Mouse (Mus musculus) forebrain, embryonic 15.5 days (tissue): ENCODE results near the gene Rps27l. TPM values are rescaled to one million over a fixed set of nuclear protein-coding genes. Genes with fewer than 3 reads are reported as not detected.

ENCODE experiments used
- ATAC-seq: fragments of 200-750 bp; cut with Nextera tagmentation; replicated peaks from 2 replicates; pipeline ENCODE4 v1.8.0; 2017; ENCODE audit warnings: mild to moderate bottlenecking, moderate TSS enrichment, moderate library complexity
- H3K27ac ChIP-seq: fragments of 300-500 bp; sonication (generic); replicated peaks from 2 replicates; pipeline ENCODE4 v1.5.1; 2015; ENCODE audit warnings: mild to moderate bottlenecking, inconsistent platforms
- H3K27me3 ChIP-seq: fragments of 300-500 bp; sonication (generic); 2 replicates; pipeline ENCODE4 v1.6.1; 2015; ENCODE audit warnings: inconsistent platforms
- H3K36me3 ChIP-seq: fragments of 300-500 bp; sonication (generic); 2 replicates; pipeline ENCODE4 v1.6.1; 2015; ENCODE audit warnings: mild to moderate bottlenecking, inconsistent platforms
- H3K4me1 ChIP-seq: fragments of 300-500 bp; sonication (generic); 2 replicates; pipeline ENCODE4 v1.6.1; 2015; ENCODE audit warnings: inconsistent platforms
- H3K4me2 ChIP-seq: fragments of 300-500 bp; sonication (generic); replicated peaks from 2 replicates; pipeline ENCODE4 v1.6.1; 2015; ENCODE audit warnings: mild to moderate bottlenecking, inconsistent platforms
- H3K4me3 ChIP-seq: fragments of 300-500 bp; sonication (generic); 2 replicates; pipeline ENCODE4 v1.5.1; 2015; ENCODE audit warnings: mild to moderate bottlenecking, inconsistent platforms
- H3K9ac ChIP-seq: fragments of 300-500 bp; sonication (generic); replicated peaks from 2 replicates; pipeline ENCODE4 v1.6.1; 2015; ENCODE audit warnings: mild to moderate bottlenecking, inconsistent platforms
- H3K9me3 ChIP-seq: fragments of 300-500 bp; sonication (generic); 2 replicates; pipeline ENCODE4 v1.6.1; 2016; ENCODE audit warnings: inconsistent platforms
- WGBS: fragments of 180-500 bp; shearing (Covaris S2); methylation state at CpG from one replicate; pipeline ENCODE4 v1.1.7; 2015; ENCODE audit warnings: mixed read lengths; 5-methylcytosine and 5-hydroxymethylcytosine counted together
- polyA plus RNA-seq: library from polyadenylated mRNA; unstranded; fragments of >200 nt; fragmentation: Nextera tagmentation; extraction: Ambion mirVana; gene quantifications from 2 replicates; pipeline ENCODE4 v1.2.1, GENCODE M21; 2015

Rps27l gene
- 333 and 363 TPM in 2 replicates for polyA plus RNA-seq

GRCm38 (mm10) chr9:66945647-66946641 lies at the start of gene Rps27l:
Gene Rps27l (plus strand): TSS chr9:66946086.
- Histone ChIP-seq H3K4me2 (peak within 1 kb of the TSS; percentile 92), H3K36me3 (peaks cover 9% of the 10 kb centered on the region; the same call in 1 of the 2 replicates), H3K9me3 (no peaks in the 10 kb centered on the region), H3K27me3 (no peaks in the 10 kb centered on the region), H3K27ac (peak within 1 kb of the TSS; percentile 94), H3K4me1 (peaks cover 10% of the 10 kb centered on the region), H3K9ac (peak within 1 kb of the TSS; percentile 82), H3K4me3 (peak within 1 kb of the TSS; percentile 85)
- ATAC-seq, result peak; percentile 99
- WGBS, result under 1% methylated on average over 77 of the region's 77 CpGs

GRCm38 (mm10) chr9:66896951-66897350 lies 48.9 kb upstream of the Rps27l start:
- no peaks in the 10 kb centered on the region for H3K4me1 ChIP-seq
- whole genome bisulfite sequencing, result 61% methylated on average over 6 of the region's 6 CpGs
- no peak overlapping the region for H3K9ac ChIP-seq
- H3K9me3 ChIP-seq, result no peaks in the 10 kb centered on the region
- no peak overlapping the region for H3K4me3 ChIP-seq
- no peak for ATAC-seq
- no peak overlapping the region for H3K27ac ChIP-seq
- no peak overlapping the region for H3K4me2 ChIP-seq
- H3K36me3 ChIP-seq, result no peaks in the 10 kb centered on the region
- no peaks in the 10 kb centered on the region for H3K27me3 ChIP-seq

GRCm38 (mm10) chr9:66897851-66898250 lies 48.0 kb upstream of the Rps27l start:
- WGBS, result 77% methylated on average over 6 of the region's 6 CpGs
- Histone ChIP-seq H3K36me3 (no peaks in the 10 kb centered on the region), H3K27me3 (no peaks in the 10 kb centered on the region), H3K4me2 (no peak overlapping the region), H3K27ac (no peak overlapping the region), H3K9ac (no peak overlapping the region), H3K4me1 (0 out of 2 replicates have a peak, but pooled peaks cover 4% of the 10 kb centered on the region), H3K4me3 (no peak overlapping the region), H3K9me3 (no peaks in the 10 kb centered on the region)
- no peak for ATAC-seq

- peaks cover 15% of the 10 kb centered on the region; the same call in 1 of the 2 replicates for H3K4me1 ChIP-seq
- ATAC-seq, result no peak
- H3K9ac ChIP-seq, result no peak overlapping the region
- H3K4me2 ChIP-seq, result no peak overlapping the region
- H3K4me3 ChIP-seq, result no peak overlapping the region
- no peaks in the 10 kb centered on the region for H3K27me3 ChIP-seq
- no peak overlapping the region for H3K27ac ChIP-seq
- 95% methylated on average over 2 of the region's 2 CpGs for WGBS
- no peaks in the 10 kb centered on the region for H3K9me3 ChIP-seq
- H3K36me3 ChIP-seq, result no peaks in the 10 kb centered on the region
These were observed 46.8 kb upstream of the Rps27l start for GRCm38 (mm10) chr9:66899072-66899471.

- 66% methylated on average over 4 of the region's 4 CpGs for WGBS
- H3K27ac ChIP-seq, result no peak overlapping the region
- ATAC-seq, result no peak
- H3K36me3 ChIP-seq, result no peaks in the 10 kb centered on the region
- no peak overlapping the region for H3K4me2 ChIP-seq
- H3K4me3 ChIP-seq, result no peak overlapping the region
- H3K9me3 ChIP-seq, result no peaks in the 10 kb centered on the region
- no peak overlapping the region for H3K9ac ChIP-seq
- H3K4me1 ChIP-seq, result peaks cover 15% of the 10 kb centered on the region; the same call in 1 of the 2 replicates
- no peaks in the 10 kb centered on the region for H3K27me3 ChIP-seq
These were observed 46.4 kb upstream of the Rps27l start for GRCm38 (mm10) chr9:66899526-66899925.

- no peaks in the 10 kb centered on the region for H3K9me3 ChIP-seq
- H3K9ac ChIP-seq, result no peak overlapping the region
- no peaks in the 10 kb centered on the region for H3K36me3 ChIP-seq
- H3K27me3 ChIP-seq, result no peaks in the 10 kb centered on the region
- no peak overlapping the region for H3K27ac ChIP-seq
- no peak overlapping the region for H3K4me3 ChIP-seq
- no peak overlapping the region for H3K4me2 ChIP-seq
- ATAC-seq, result 0 out of 2 replicates have a peak, but pooled peaks have one; percentile 8
- 53% methylated on average over 9 of the region's 9 CpGs for WGBS
- peaks cover 24% of the 10 kb centered on the region for H3K4me1 ChIP-seq
These were observed 39.9 kb upstream of the Rps27l start for GRCm38 (mm10) chr9:66905990-66906389.

GRCm38 (mm10) chr9:66907126-66907525 lies 38.8 kb upstream of the Rps27l start:
- ATAC-seq, result no peak
- Histone ChIP-seq H3K36me3 (no peaks in the 10 kb centered on the region), H3K27ac (no peak overlapping the region), H3K9ac (no peak overlapping the region), H3K4me1 (peaks cover 34% of the 10 kb centered on the region), H3K27me3 (no peaks in the 10 kb centered on the region), H3K9me3 (no peaks in the 10 kb centered on the region), H3K4me2 (no peak overlapping the region), H3K4me3 (no peak overlapping the region)
- 93% methylated on average over 8 of the region's 8 CpGs for WGBS

GRCm38 (mm10) chr9:66907746-66908397 lies 38.0 kb upstream of the Rps27l start:
- no peak overlapping the region for H3K4me3 ChIP-seq
- H3K9ac ChIP-seq, result no peak overlapping the region
- no peaks in the 10 kb centered on the region for H3K36me3 ChIP-seq
- no peaks in the 10 kb centered on the region for H3K9me3 ChIP-seq
- H3K27me3 ChIP-seq, result no peaks in the 10 kb centered on the region
- H3K4me1 ChIP-seq, result peaks cover 37% of the 10 kb centered on the region
- no peak overlapping the region for H3K27ac ChIP-seq
- ATAC-seq, result no peak
- no peak overlapping the region for H3K4me2 ChIP-seq
- WGBS, result 87% methylated on average over 5 of the region's 5 CpGs

- H3K36me3 ChIP-seq, result no peaks in the 10 kb centered on the region
These were observed 36.0 kb upstream of the Rps27l start for GRCm38 (mm10) chr9:66909922-66910321.

GRCm38 (mm10) chr9:66910677-66911076 lies 35.2 kb upstream of the Rps27l start:
- ATAC-seq, result no peak
- Histone ChIP-seq H3K4me1 (peaks cover 47% of the 10 kb centered on the region), H3K9me3 (no peaks in the 10 kb centered on the region), H3K27me3 (no peaks in the 10 kb centered on the region), H3K36me3 (no peaks in the 10 kb centered on the region), H3K27ac (no peak overlapping the region), H3K4me3 (no peak overlapping the region), H3K4me2 (no peak overlapping the region), H3K9ac (no peak overlapping the region)
- WGBS, result 93% methylated on average over 5 of the region's 5 CpGs

More at GRCm38 (mm10) chr9:66909922-66910321, 36.0 kb upstream of the Rps27l start:
- Histone ChIP-seq H3K4me1 (peaks cover 41% of the 10 kb centered on the region), H3K9me3 (no peaks in the 10 kb centered on the region), H3K27me3 (no peaks in the 10 kb centered on the region), H3K9ac (no peak overlapping the region), H3K27ac (no peak overlapping the region), H3K4me2 (no peak overlapping the region), H3K4me3 (no peak overlapping the region)
- ATAC-seq, result no peak
- WGBS, result 85% methylated on average over 7 of the region's 7 CpGs

- Histone ChIP-seq H3K9me3 (no peaks in the 10 kb centered on the region), H3K4me2 (no peak overlapping the region; the same call in 1 of the 2 replicates), H3K9ac (no peak overlapping the region), H3K27me3 (no peaks in the 10 kb centered on the region), H3K27ac (peak overlapping the region; percentile 84), H3K4me1 (peaks cover 55% of the 10 kb centered on the region), H3K36me3 (no peaks in the 10 kb centered on the region), H3K4me3 (no peak overlapping the region)
- ATAC-seq, result peak; percentile 74
These were observed 33.6 kb upstream of the Rps27l start for GRCm38 (mm10) chr9:66912304-66912703.
